8 mouse cellular contexts compared by ENCODE assay signal in the genomic region with DNA sequence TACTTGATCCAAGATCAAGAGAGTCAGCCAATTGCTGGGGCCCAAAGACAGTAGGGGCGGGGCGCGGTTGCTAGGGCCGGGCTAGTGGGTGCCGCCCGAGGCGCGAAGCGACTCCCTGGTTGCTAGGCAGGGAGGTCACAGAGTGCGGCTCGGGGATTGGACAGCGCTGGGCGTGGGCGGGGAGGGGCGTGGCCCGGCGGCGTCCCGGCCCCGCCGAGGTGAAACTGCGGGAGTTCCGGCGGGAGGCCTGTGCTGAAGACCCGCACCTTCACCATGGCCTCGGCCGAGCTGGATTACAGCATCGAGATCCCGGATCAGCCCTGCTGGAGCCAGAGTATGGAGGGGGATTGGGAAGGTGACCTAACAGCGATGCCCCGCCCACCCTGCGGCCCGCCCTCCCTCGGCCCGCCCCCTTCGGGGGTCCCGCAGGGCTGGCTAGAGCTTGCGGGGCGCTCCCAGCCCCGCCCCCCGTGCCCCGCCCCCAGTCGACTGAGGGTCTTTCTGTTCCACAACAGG. TPM values are rescaled to one million over a fixed set of nuclear protein-coding genes. Genes with fewer than 3 reads are reported as not detected.
DNase-seq lines count a peak whose midpoint lies in the region; ATAC-seq and TF ChIP-seq lines count a peak whose summit lies in the region.

Tmem53 (plus strand) TSS at position 151 of the 516 bp plus-strand sequence.
Armh1 (minus strand) TSS at position 325 of the 516 bp plus-strand sequence.

- no peaks in the 10 kb centered on the region for H3K79me2 ChIP-seq in CH12.LX (replicated peaks; ENCODE audit: control insufficient read depth, extremely low read depth, insufficient read depth, poor library complexity, severe bottlenecking)

- peak within 1 kb of the TSS; percentile 59 to 70 (median 63) for H3K4me3 ChIP-seq in CH12.LX (replicated peaks in 1 of 3; ENCODE audit: low read depth in 2 of 3, low read length in 2 of 3, poor library complexity in 1 of 3)
- H3K4me3 ChIP-seq in heart, embryonic 14.5 days (ENCODE audit: control insufficient read depth in 1 of 2, insufficient read depth in 1 of 2, low read depth in 1 of 2, low read length in 2 of 2) = peak within 1 kb of the TSS; percentile 70 to 87
- H3K4me3 ChIP-seq in liver, embryonic 15.5 days (replicated peaks) = peak within 1 kb of the TSS; percentile 74
- H3K4me3 ChIP-seq in neural tube, embryonic 12.5 days = peak within 1 kb of the TSS; percentile 66
- H3K4me3 ChIP-seq in stomach, postnatal 0 days (ENCODE audit: low read depth, low read length) = peak within 1 kb of the TSS; percentile 71

- no peak for TF ChIP-seq CTCF in CH12.LX (conservative IDR thresholded peaks at IDR 0.05 in 1 of 2, IDR thresholded peaks at IDR 0.05 in 1 of 2; ENCODE audit: low read depth in 2 of 2, low read length in 2 of 2)
- TF ChIP-seq CTCF in stomach, postnatal 0 days (IDR thresholded peaks at IDR 0.05; ENCODE audit: low read depth) = no peak

- peak; percentile 88 for DNase-seq in CH12.LX (ENCODE audit: extremely low read depth)
- DNase-seq in c-Kit-negative CD71-positive TER-119-positive erythroid progenitor cells, embryonic 14.5 days (ENCODE audit: low read depth, low spot score) = peak; percentile 93
- peak; percentile 74 for DNase-seq in fibroblast of lung, adult 2 months (ENCODE audit: low read depth)
- DNase-seq in kidney, postnatal 14 days = peak; percentile 96
- peak; percentile 96 for DNase-seq in stomach, postnatal 0 days (ENCODE audit: low spot score)

- peak within 1 kb of the TSS; percentile 97 for H3K4me2 ChIP-seq in CH12.LX (ENCODE audit: insufficient read depth, low read depth, poor library complexity, severe bottlenecking)
- H3K4me2 ChIP-seq in heart, embryonic 14.5 days (ENCODE audit: low read length) = peak within 1 kb of the TSS; percentile 75
- H3K4me2 ChIP-seq in liver, embryonic 15.5 days = peak within 1 kb of the TSS; percentile 91
- peak within 1 kb of the TSS; percentile 64 for H3K4me2 ChIP-seq in neural tube, embryonic 12.5 days (replicated peaks)
- peak within 1 kb of the TSS; percentile 78 for H3K4me2 ChIP-seq in stomach, postnatal 0 days (replicated peaks; ENCODE audit: low read depth)

- peak within 1 kb of the TSS; percentile 64 for H3K9ac ChIP-seq in CH12.LX (ENCODE audit: insufficient read depth, low read depth)
- peak within 1 kb of the TSS; percentile 79 for H3K9ac ChIP-seq in heart, embryonic 14.5 days (ENCODE audit: low read length)
- H3K9ac ChIP-seq in liver, embryonic 15.5 days = peak within 1 kb of the TSS; percentile 66
- H3K9ac ChIP-seq in neural tube, embryonic 12.5 days = peak within 1 kb of the TSS; percentile 66
- H3K9ac ChIP-seq in stomach, postnatal 0 days (ENCODE audit: low read length) = peak within 1 kb of the TSS; percentile 80

- TF ChIP-seq EP300 in CH12.LX (IDR thresholded peaks at IDR 0.05; ENCODE audit: low read length) = no peak
- no peak for TF ChIP-seq EP300 in stomach, postnatal 0 days (optimal IDR thresholded peaks at IDR 0.05)

- H3K4me1 ChIP-seq in CH12.LX (ENCODE audit: control insufficient read depth in 1 of 2, insufficient read depth in 2 of 2) = peaks cover 0 to 39% of the 10 kb centered on the region in 2 experiments; a peak in 2 of 4 replicates
- peaks cover 26 to 28% of the 10 kb centered on the region in 2 experiments for H3K4me1 ChIP-seq in heart, embryonic 14.5 days (ENCODE audit: control insufficient read depth in 2 of 2, insufficient read depth in 2 of 2, low read length in 2 of 2)
- H3K4me1 ChIP-seq in liver, embryonic 15.5 days (replicated peaks) = peaks cover 40% of the 10 kb centered on the region
- peaks cover 12% of the 10 kb centered on the region for H3K4me1 ChIP-seq in neural tube, embryonic 12.5 days
- peaks cover 4% of the 10 kb centered on the region; the same call in 1 of the 2 replicates for H3K4me1 ChIP-seq in stomach, postnatal 0 days (replicated peaks; ENCODE audit: control insufficient read depth, insufficient read depth)

- peaks cover 8% of the 10 kb centered on the region for H3K27me3 ChIP-seq in CH12.LX (replicated peaks)
- H3K27me3 ChIP-seq in heart, embryonic 14.5 days (ENCODE audit: control insufficient read depth, insufficient read depth, low read length) = no peaks in the 10 kb centered on the region
- H3K27me3 ChIP-seq in liver, embryonic 15.5 days = peaks cover 10% of the 10 kb centered on the region; the same call in 1 of the 2 replicates
- H3K27me3 ChIP-seq in neural tube, embryonic 12.5 days (replicated peaks) = no peaks in the 10 kb centered on the region; the same call in 1 of the 2 replicates
- no peaks in the 10 kb centered on the region for H3K27me3 ChIP-seq in stomach, postnatal 0 days (ENCODE audit: control insufficient read depth, insufficient read depth, low read length)

- H3K27ac ChIP-seq in CH12.LX (ENCODE audit: insufficient read depth, low read depth) = no peak within 1 kb of the TSS
- H3K27ac ChIP-seq in heart, embryonic 14.5 days (replicated peaks in 1 of 2; ENCODE audit: control insufficient read depth in 1 of 2, insufficient read depth in 1 of 2, low read depth in 2 of 2, low read length in 2 of 2) = peak within 1 kb of the TSS; percentile 88 to 89
- peak within 1 kb of the TSS; percentile 76 for H3K27ac ChIP-seq in liver, embryonic 15.5 days (replicated peaks)
- no peak within 1 kb of the TSS for H3K27ac ChIP-seq in neural tube, embryonic 12.5 days
- peak within 1 kb of the TSS; percentile 91 for H3K27ac ChIP-seq in stomach, postnatal 0 days (replicated peaks)

- peaks cover 8% of the 10 kb centered on the region for H3K9me3 ChIP-seq in CH12.LX (replicated peaks; ENCODE audit: low read length)
- H3K9me3 ChIP-seq in heart, embryonic 14.5 days (ENCODE audit: control insufficient read depth, low read length) = no peaks in the 10 kb centered on the region
- no peaks in the 10 kb centered on the region for H3K9me3 ChIP-seq in liver, embryonic 15.5 days (replicated peaks)
- H3K9me3 ChIP-seq in neural tube, embryonic 12.5 days = no peaks in the 10 kb centered on the region
- H3K9me3 ChIP-seq in stomach, postnatal 0 days (ENCODE audit: control insufficient read depth, low read length) = no peaks in the 10 kb centered on the region

- no peak for TF ChIP-seq RAD21 in CH12.LX (IDR thresholded peaks at IDR 0.05; ENCODE audit: low read depth, low read length)

- in situ Hi-C loops in CH12.LX (cut with MboI; ENCODE audit: low pct_ligation_motif_present, low pct_unique_long_range_greater_than_20kb, low sequenced_read_pairs) = no loop called here

- TF ChIP-seq POLR2A in CH12.LX (IDR thresholded peaks at IDR 0.05; ENCODE audit: low read depth, low read length) = no peak

- WGBS in heart, embryonic 14.5 days = under 1% methylated on average over 43 of the region's 43 CpGs
- WGBS in liver, embryonic 15.5 days (ENCODE audit: insufficient replicate concordance) = 0% methylated on average over 43 of the region's 43 CpGs
- under 1% methylated on average over 42 of the region's 43 CpGs for WGBS in neural tube, embryonic 12.5 days
- under 1% methylated on average over 32 of the region's 43 CpGs for WGBS in stomach, postnatal 0 days

- ATAC-seq in heart, embryonic 14.5 days (ENCODE audit: insufficient number of reproducible peaks, insufficient read depth, low FRiP score, low read depth) = peak; percentile 99
- peak; percentile 100 for ATAC-seq in liver, embryonic 15.5 days (ENCODE audit: insufficient read depth)
- ATAC-seq in neural tube, embryonic 12.5 days (ENCODE audit: low FRiP score, low read depth) = peak; percentile 98
- ATAC-seq in stomach, postnatal 0 days (ENCODE audit: low FRiP score, low TSS enrichment) = peak; percentile 98

- no peaks in the 10 kb centered on the region for H3K36me3 ChIP-seq in CH12.LX (replicated peaks in 1 of 2; ENCODE audit: control insufficient read depth in 1 of 2, insufficient read depth in 1 of 2, low read length in 1 of 2)
- H3K36me3 ChIP-seq in heart, embryonic 14.5 days (ENCODE audit: control insufficient read depth, insufficient read depth, low read length) = no peaks in the 10 kb centered on the region
- H3K36me3 ChIP-seq in liver, embryonic 15.5 days (replicated peaks) = no peaks in the 10 kb centered on the region
- no peaks in the 10 kb centered on the region for H3K36me3 ChIP-seq in neural tube, embryonic 12.5 days
- no peaks in the 10 kb centered on the region for H3K36me3 ChIP-seq in stomach, postnatal 0 days (ENCODE audit: control insufficient read depth, insufficient read depth, low read length)

- dilution Hi-C loops in CH12.LX (cut with MboI; ENCODE audit: extremely low pct_ligation_motif_present, extremely low pct_unique_long_range_greater_than_20kb, low sequenced_read_pairs) = no loop called here

TF ChIP-seq in CH12.LX, 34 proteins besides CTCF, POLR2A, EP300 and RAD21:
- TF ChIP-seq MXI1 (IDR thresholded peaks at IDR 0.05; ENCODE audit: low read depth, low read length) = 0 out of 2 replicates have a peak, but pooled peaks have one; percentile 26
- TF ChIP-seq HCFC1 (IDR thresholded peaks at IDR 0.05; ENCODE audit: low read depth, low read length) = no peak

RNA-seq across cellular contexts. Expression of gene Tmem53, which starts in this region (rescaled TPM):
- total RNA-seq in CH12.LX (2012; rRNA removed) (0.50 and 1.1 TPM in 2 replicates), CH12.LX (2014; rRNA removed) (1.4 and 1.5 TPM in 2 replicates)
- 1.00 and 1.2 TPM in 2 replicates for polyA plus RNA-seq in CH12.LX (2012; ENCODE audit: insufficient read length, low read depth)
- 38.0 and 39.8 TPM in 2 replicates for polyA plus RNA-seq in heart, embryonic 14.5 days (2014; fragmentation: Nextera tagmentation; extraction: Ambion mirVana)
- polyA plus RNA-seq in liver, embryonic 15.5 days (2015; fragmentation: Nextera tagmentation; extraction: Ambion mirVana) = 6.7 and 9.9 TPM in 2 replicates
- 7.0 and 8.0 TPM in 2 replicates for polyA plus RNA-seq in neural tube, embryonic 12.5 days (2016; fragmentation: Nextera tagmentation; extraction: Ambion mirVana)
- 12.9 and 16.3 TPM in 2 replicates for polyA plus RNA-seq in stomach, postnatal 0 days (2015; fragmentation: Nextera tagmentation; extraction: Ambion mirVana)

RNA-seq across cellular contexts. Expression of gene Armh1, which starts in this region (rescaled TPM):
- not detected in 2 replicates for total RNA-seq in CH12.LX (2012; rRNA removed)
- total RNA-seq in CH12.LX (2014; rRNA removed) = not detected in 2 replicates
- polyA plus RNA-seq in CH12.LX (2012; ENCODE audit: insufficient read length, low read depth) = 0.18 TPM in 1 of 2 replicates, not detected in the other
- 0.27 and 0.42 TPM in 2 replicates for polyA plus RNA-seq in heart, embryonic 14.5 days (2014; fragmentation: Nextera tagmentation; extraction: Ambion mirVana)
- 0.12 TPM in 1 of 2 replicates, not detected in the other for polyA plus RNA-seq in liver, embryonic 15.5 days (2015; fragmentation: Nextera tagmentation; extraction: Ambion mirVana)
- polyA plus RNA-seq in neural tube, embryonic 12.5 days (2016; fragmentation: Nextera tagmentation; extraction: Ambion mirVana) = 0.28 and 0.85 TPM in 2 replicates
- 0.16 and 0.24 TPM in 2 replicates for polyA plus RNA-seq in stomach, postnatal 0 days (2015; fragmentation: Nextera tagmentation; extraction: Ambion mirVana)

Comparison
In these comparisons a context has a peak if more than half of its experiments do, and no peak if none do; other contexts are left out.
1. H3K27ac ChIP-seq: peak in heart, embryonic 14.5 days (2 of 2), liver, embryonic 15.5 days (single experiment) and stomach, postnatal 0 days (single experiment); none in CH12.LX (single experiment) and neural tube, embryonic 12.5 days (single experiment).
2. Peak in every context shown above with its lines, with median percentiles within 50 percentile points of each other: DNase-seq, H3K4me2 ChIP-seq, H3K4me3 ChIP-seq, H3K9ac ChIP-seq and ATAC-seq.